Mouse (Mus musculus): ENCODE measurements at regions not wholly inside any gene's neighbourhood (a gene's known extent, or its start where the extent isn't known, plus 50 kb on each side); places are given as distances from the start of the nearest gene placed in this dataset.

- TF ChIP-seq POLR2A (IDR thresholded peaks at IDR 0.05; ENCODE audit: low read depth, low read length), result no peak
- TF ChIP-seq CTCF (IDR thresholded peaks at IDR 0.05; ENCODE audit: borderline replicate concordance, insufficient read depth, low read length), result no peak
These were observed 577.3 kb downstream of the Adgrl2 start for GRCm38 (mm10) chr3:148413027-148413426.

All from embryonic fibroblast, embryonic 13.5 days (primary cell).